Mouse (Mus musculus) embryo, embryonic 11 days (tissue): ENCODE data around the gene Cnpy4.
A peak's percentile ranks its signal among the peaks of the same experiment; 100 is the strongest.
"Not testable (repeated sequence)": the region's sequence is repeated elsewhere in the genome, so short reads cannot be mapped to it uniquely, and the experiment has no call there.

ENCODE experiments used
- DNase-seq: peaks from one replicate; pipeline ENCODE4 v3.0.0-alpha.2; 2015

Cnpy4 gene

GRCm38 (mm10) chr5:138207253-138207652, 20.0 kb downstream of the Cnpy4 start:
- no peak for DNase-seq

GRCm38 (mm10) chr5:138207873-138208272, 20.6 kb downstream of the Cnpy4 start:
- no peak for DNase-seq

GRCm38 (mm10) chr5:138216632-138217031, 29.3 kb downstream of the Cnpy4 start:
- DNase-seq: not testable (repeated sequence)

GRCm38 (mm10) chr5:138219864-138220263, 32.6 kb downstream of the Cnpy4 start:
- no peak for DNase-seq

- DNase-seq: peak; percentile 78
Observed at GRCm38 (mm10) chr5:138222111-138222510, 34.8 kb downstream of the Cnpy4 start.

GRCm38 (mm10) chr5:138223287-138223686, 36.0 kb downstream of the Cnpy4 start:
- DNase-seq: no peak

GRCm38 (mm10) chr5:138225700-138226099, 38.4 kb downstream of the Cnpy4 start, which contains the start of gene Nxpe5:
Nxpe5 (plus strand) TSS chr5:138225898.
- no peak for DNase-seq

- no peak for DNase-seq
Observed at GRCm38 (mm10) chr5:138226491-138226890, 39.2 kb downstream of the Cnpy4 start.

GRCm38 (mm10) chr5:138227367-138227766, 40.1 kb downstream of the Cnpy4 start:
- no peak for DNase-seq

- DNase-seq: peak; percentile 10
Observed at GRCm38 (mm10) chr5:138228026-138228425, 40.7 kb downstream of the Cnpy4 start.

- DNase-seq: no peak
Observed at GRCm38 (mm10) chr5:138229511-138229910, 42.2 kb downstream of the Cnpy4 start.

GRCm38 (mm10) chr5:138233778-138234177, 46.5 kb downstream of the Cnpy4 start:
- no peak for DNase-seq

- no peak for DNase-seq
Observed at GRCm38 (mm10) chr5:138234224-138234623, 46.9 kb downstream of the Cnpy4 start.

GRCm38 (mm10) chr5:138241511-138241910, 54.2 kb downstream of the Cnpy4 start:
- DNase-seq: no peak
